Mouse (Mus musculus) limb, embryonic 14.5 days (tissue): ENCODE measurements around the gene Syce1l. TPM values are rescaled to one million over a fixed set of nuclear protein-coding genes. Genes with fewer than 3 reads are reported as not detected.

Experiments used
- ATAC-seq: fragments of 200-750 bp; cut with Nextera tagmentation; 2 replicates; pipeline ENCODE4 v1.8.0; 2017; ENCODE audit warnings: low read depth, moderate number of reproducible peaks, moderate TSS enrichment; ENCODE audit not compliant: low FRiP score
- DNase-seq: peaks from one replicate; pipeline ENCODE4 v3.0.0-alpha.2; 2015; ENCODE audit warnings: low spot score
- H3K27ac ChIP-seq: fragments of 300-500 bp; sonication (generic); replicated peaks from 2 replicates; pipeline ENCODE4 v1.5.1; 2014; ENCODE audit warnings: low read depth, mild to moderate bottlenecking, low read length, moderate library complexity, mixed read lengths
- H3K27me3 ChIP-seq: fragments of 300-500 bp; sonication (generic); 2 replicates; pipeline ENCODE4 v1.6.1; 2014; ENCODE audit warnings: low read length, mixed read lengths; ENCODE audit not compliant: control insufficient read depth, insufficient read depth
- H3K36me3 ChIP-seq: fragments of 300-500 bp; sonication (generic); 2 replicates; pipeline ENCODE4 v1.6.1; 2014; ENCODE audit warnings: mild to moderate bottlenecking, low read length, moderate library complexity, mixed read lengths; ENCODE audit not compliant: control insufficient read depth, insufficient read depth
- H3K4me1 ChIP-seq: fragments of 300-500 bp; sonication (generic); 2 replicates; pipeline ENCODE4 v1.6.1; 2014; ENCODE audit warnings: antibody characterized with exemption, low read length, mixed read lengths; ENCODE audit not compliant: control insufficient read depth, insufficient read depth
- H3K4me2 ChIP-seq: fragments of 300-500 bp; sonication (generic); replicated peaks from 2 replicates; pipeline ENCODE4 v1.6.1; 2014; ENCODE audit warnings: low read depth, mild to moderate bottlenecking, low read length, moderate library complexity; ENCODE audit not compliant: severe bottlenecking
- H3K4me3 ChIP-seq: fragments of 300-500 bp; sonication (generic); replicated peaks from 2 replicates; pipeline ENCODE4 v1.5.1; 2014; ENCODE audit warnings: low read length
- H3K9ac ChIP-seq: fragments of 300-500 bp; sonication (generic); 2 replicates; pipeline ENCODE4 v1.6.1; 2014; ENCODE audit warnings: mild to moderate bottlenecking, low read depth, low read length, moderate library complexity; ENCODE audit not compliant: severe bottlenecking
- H3K9me3 ChIP-seq: fragments of 300-500 bp; sonication (generic); 2 replicates; pipeline ENCODE4 v1.6.1; 2016; ENCODE audit warnings: low read length; ENCODE audit not compliant: control insufficient read depth
- POLR2A ChIP-seq: fragments of 200-500 bp; IDR thresholded peaks from 2 replicates; pipeline ENCODE4 v1.8.0; 2012; ENCODE audit warnings: inconsistent platforms, mild to moderate bottlenecking, moderate library complexity, borderline replicate concordance; ENCODE audit not compliant: insufficient read depth, insufficient read length; ENCODE audit errors: extremely low read depth
- WGBS: fragments of 180-500 bp; shearing (Covaris S2); extraction: QIAGEN DNeasy Blood & Tissue Kit; methylation state at CpG from one replicate; pipeline ENCODE4 v1.1.7; 2014; 5-methylcytosine and 5-hydroxymethylcytosine counted together
- polyA plus RNA-seq, 2 experiments: library from polyadenylated mRNA; depleted of rRNA in 1 of 2; stranded (reverse) in 1 of 2; unstranded in 1 of 2; fragments of >200 nt; fragmentation: Nextera tagmentation in 1 of 2; extraction: Ambion mirVana in 1 of 2; gene quantifications; 2 replicates each; pipeline versions ENCODE4 v1.2.1 to v1.2.3; 2012 to 2014

The Syce1l gene
- polyA plus RNA-seq, 2 experiments: 0.26 TPM; not detected in 1

GRCm38 (mm10) chr8:113635592-113636279 lies 7.3 kb upstream of the Syce1l start:
- Histone ChIP-seq H3K27me3 (no peaks in the 10 kb centered on the region), H3K36me3 (peaks cover 28% of the 10 kb centered on the region), H3K4me2 (peak overlapping the region; percentile 96), H3K27ac (peak overlapping the region; percentile 72), H3K4me3 (peak overlapping the region; percentile 56), H3K9me3 (no peaks in the 10 kb centered on the region), H3K4me1 (peaks cover 14% of the 10 kb centered on the region), H3K9ac (peak overlapping the region; percentile 54)
- peak; percentile 59; the same call in 1 of the 2 replicates for TF ChIP-seq POLR2A
- ATAC-seq (peak; percentile 81), DNase-seq (no peak)
- under 1% methylated on average over 44 of the region's 44 CpGs for WGBS

- peak overlapping the region; percentile 54 for H3K9ac ChIP-seq
- 33% methylated on average over 5 of the region's 5 CpGs for WGBS
- H3K4me1 ChIP-seq: peaks cover 14% of the 10 kb centered on the region
- peak overlapping the region; percentile 56 for H3K4me3 ChIP-seq
- ATAC-seq: no peak
- no peak for DNase-seq
- no peak for TF ChIP-seq POLR2A
- H3K27ac ChIP-seq: no peak overlapping the region
- no peaks in the 10 kb centered on the region for H3K27me3 ChIP-seq
- H3K9me3 ChIP-seq: no peaks in the 10 kb centered on the region
- H3K36me3 ChIP-seq: peaks cover 32% of the 10 kb centered on the region
- H3K4me2 ChIP-seq: peak overlapping the region; percentile 96
These were observed 6.8 kb upstream of the Syce1l start for GRCm38 (mm10) chr8:113636280-113636628.

DNA sequence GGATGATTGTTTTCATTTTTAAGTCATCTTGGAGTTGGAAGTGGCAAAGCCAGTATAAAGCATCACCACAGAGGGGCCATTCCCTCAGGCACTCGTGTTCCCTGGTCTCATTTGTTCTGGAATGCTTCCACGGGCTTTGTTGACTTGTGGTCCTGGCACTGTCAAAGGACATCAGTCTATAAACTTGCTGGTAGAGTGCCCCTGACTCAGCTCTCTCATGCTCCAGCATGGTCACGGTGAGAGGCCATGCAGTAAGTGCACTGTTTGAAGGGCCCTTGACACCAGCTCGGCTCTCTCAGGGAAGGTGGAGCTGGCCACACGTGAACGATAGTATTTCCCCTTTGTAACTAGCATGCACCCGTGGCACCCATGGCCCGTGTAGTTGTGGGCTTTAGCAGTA lies 2.7 kb upstream of the Syce1l start:
- H3K4me3 ChIP-seq: no peak overlapping the region
- H3K27ac ChIP-seq: no peak overlapping the region
- WGBS: 90% methylated on average over 8 of the region's 8 CpGs
- H3K9me3 ChIP-seq: no peaks in the 10 kb centered on the region
- no peak for TF ChIP-seq POLR2A
- no peak overlapping the region for H3K4me2 ChIP-seq
- H3K27me3 ChIP-seq: no peaks in the 10 kb centered on the region
- peaks cover 50% of the 10 kb centered on the region for H3K36me3 ChIP-seq
- DNase-seq (no peak), ATAC-seq (no peak)
- H3K9ac ChIP-seq: no peak overlapping the region
- peaks cover 8% of the 10 kb centered on the region for H3K4me1 ChIP-seq

DNA sequence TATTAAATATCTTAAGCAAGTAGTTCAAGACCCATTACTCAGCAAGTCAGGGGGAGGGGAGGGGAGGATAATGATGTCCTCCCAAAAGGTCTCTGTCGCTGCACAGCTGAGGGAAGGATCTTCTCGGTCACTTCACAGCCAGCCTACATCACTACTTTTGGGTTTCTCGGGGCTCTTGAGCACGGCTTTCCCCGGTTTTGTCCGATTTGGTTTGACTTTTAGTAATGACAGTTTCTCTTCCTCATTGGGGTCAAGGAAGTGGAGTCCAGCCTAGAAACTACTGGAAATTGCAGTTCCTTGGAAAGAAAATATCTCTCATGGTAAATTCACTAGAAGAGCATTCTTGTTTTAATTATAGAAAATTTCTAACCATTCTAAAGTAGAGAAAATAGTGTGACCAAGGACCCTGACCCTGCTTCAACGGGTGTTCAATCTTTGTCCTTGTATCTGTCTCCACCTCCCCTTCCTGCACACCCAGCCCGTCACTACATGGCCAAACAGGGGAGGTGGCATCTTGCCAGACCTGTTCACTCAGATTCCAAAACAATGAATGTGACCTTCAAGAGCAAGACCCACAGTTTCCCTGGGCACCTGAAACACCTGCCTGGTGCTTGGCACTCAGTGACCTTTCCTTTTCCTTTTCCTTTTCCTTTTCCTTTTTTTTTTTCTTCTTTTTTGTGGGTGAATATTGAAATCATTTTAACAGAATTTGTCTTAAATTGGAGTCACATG lies 632 bp downstream of the Syce1l start:
- Histone ChIP-seq H3K4me3 (no peak overlapping the region), H3K36me3 (peaks cover 42% of the 10 kb centered on the region), H3K4me2 (no peak overlapping the region), H3K4me1 (no peaks in the 10 kb centered on the region), H3K27ac (no peak overlapping the region), H3K9ac (no peak overlapping the region), H3K27me3 (no peaks in the 10 kb centered on the region), H3K9me3 (no peaks in the 10 kb centered on the region)
- ATAC-seq (no peak), DNase-seq (no peak)
- TF ChIP-seq POLR2A: no peak
- WGBS: 77% methylated on average over 8 of the region's 8 CpGs

DNA sequence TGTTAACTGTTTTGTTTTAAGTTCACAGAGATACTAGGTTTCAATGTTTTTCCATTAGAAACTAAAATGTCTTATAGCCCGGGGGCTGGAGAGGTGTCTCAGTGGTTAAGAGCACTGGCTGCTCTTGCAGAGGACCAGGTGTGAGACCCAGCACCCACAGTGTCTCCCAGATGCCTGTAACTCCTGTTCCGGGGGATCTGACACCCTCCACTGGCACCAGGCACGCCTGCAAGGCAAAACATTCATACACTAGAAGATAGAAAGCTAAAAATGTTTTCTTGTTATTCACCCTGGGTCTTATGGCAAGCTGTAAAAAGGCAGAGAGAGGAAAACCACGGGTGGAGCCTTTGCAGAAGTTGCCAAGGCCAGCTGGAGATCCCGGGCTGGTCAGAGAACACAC lies 2.2 kb downstream of the Syce1l start:
- 61% methylated on average over 5 of the region's 5 CpGs for WGBS
- TF ChIP-seq POLR2A: no peak
- ATAC-seq: no peak

More for the DNA sequence above, 2.2 kb downstream of the Syce1l start:
- H3K4me2 ChIP-seq: no peak overlapping the region
- DNase-seq: no peak
- H3K4me3 ChIP-seq: no peak overlapping the region
- no peaks in the 10 kb centered on the region for H3K4me1 ChIP-seq
- no peak overlapping the region for H3K9ac ChIP-seq
- H3K27me3 ChIP-seq: no peaks in the 10 kb centered on the region
- H3K9me3 ChIP-seq: no peaks in the 10 kb centered on the region
- peaks cover 27% of the 10 kb centered on the region for H3K36me3 ChIP-seq
- H3K27ac ChIP-seq: no peak overlapping the region
